Mouse (Mus musculus): ENCODE results near the gene Tmpo. TPM values are rescaled to one million over a fixed set of nuclear protein-coding genes. Genes with fewer than 3 reads are reported as not detected.

Tmpo gene
- polyA plus RNA-seq, 1 experiment from 2014 or later: 438 TPM

DNA sequence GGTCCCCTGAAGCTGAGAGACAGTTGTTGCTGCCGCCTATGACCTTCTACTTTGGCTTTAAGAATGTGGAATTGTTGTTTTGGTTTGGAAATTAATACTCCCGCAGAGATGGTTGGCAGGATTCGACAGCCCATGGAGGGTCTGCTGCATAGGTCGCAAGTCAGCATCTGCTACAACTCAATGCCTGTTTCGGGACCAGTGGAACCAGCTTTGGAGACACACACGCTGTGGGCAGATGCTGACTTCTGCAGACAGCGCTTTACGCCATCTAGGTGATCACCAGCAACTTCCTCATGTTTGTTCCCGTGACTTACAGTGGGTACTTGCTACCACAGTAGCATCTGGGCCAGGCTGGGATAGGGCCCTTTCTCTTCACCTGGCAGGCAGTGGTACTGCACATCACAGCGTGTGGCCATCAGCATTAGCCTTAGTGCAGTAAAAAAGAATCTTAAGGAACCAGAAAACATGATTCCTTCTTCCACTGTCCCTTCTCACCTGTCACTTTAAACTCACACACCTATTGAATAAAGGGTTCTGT, 38.4 kb downstream of the Tmpo start:
- no peak for ATAC-seq (ENCODE audit: low FRiP score)
- H3K9me3 ChIP-seq: no peaks in the 10 kb centered on the region
- no peaks in the 10 kb centered on the region for H3K27me3 ChIP-seq
- peaks cover 23% of the 10 kb centered on the region for H3K36me3 ChIP-seq (replicated peaks)
- no peak overlapping the region for H3K4me3 ChIP-seq (replicated peaks)
- H3K4me2 ChIP-seq: no peak overlapping the region
- H3K9ac ChIP-seq: no peak overlapping the region
- no peak overlapping the region for H3K27ac ChIP-seq
- no peaks in the 10 kb centered on the region; the same call in 1 of the 2 replicates for H3K4me1 ChIP-seq
- 82% methylated on average over 10 of the region's 10 CpGs for WGBS

DNA sequence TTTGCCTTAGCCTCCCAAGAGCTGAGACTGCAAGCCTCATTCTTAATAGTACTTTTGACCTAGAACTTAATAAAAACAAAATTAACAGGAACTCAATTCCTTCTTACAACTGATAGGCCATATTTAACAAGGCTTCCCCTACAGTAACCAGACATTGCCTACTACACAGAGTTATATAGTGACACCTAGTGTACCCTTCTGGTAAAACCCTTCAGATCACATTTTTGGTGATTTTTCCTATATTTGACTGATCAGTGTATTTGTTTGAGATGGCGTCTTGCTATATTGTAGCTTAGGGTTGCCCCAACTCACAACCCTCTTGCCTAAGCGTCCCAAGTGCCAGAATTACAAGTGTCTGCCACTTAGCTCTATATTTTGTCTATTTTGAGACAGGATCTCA, 39.6 kb downstream of the Tmpo start:
- ATAC-seq (ENCODE audit: low FRiP score): no peak
- H3K27me3 ChIP-seq: no peaks in the 10 kb centered on the region
- peaks cover 4% of the 10 kb centered on the region; the same call in 1 of the 2 replicates for H3K4me1 ChIP-seq
- peaks cover 14% of the 10 kb centered on the region for H3K36me3 ChIP-seq (replicated peaks)
- H3K4me2 ChIP-seq: no peak overlapping the region
- H3K9ac ChIP-seq: no peak overlapping the region
- no peaks in the 10 kb centered on the region for H3K9me3 ChIP-seq
- 50% methylated on average over 2 of the region's 2 CpGs for WGBS
- no peak overlapping the region for H3K4me3 ChIP-seq (replicated peaks)
- no peak overlapping the region for H3K27ac ChIP-seq

DNA sequence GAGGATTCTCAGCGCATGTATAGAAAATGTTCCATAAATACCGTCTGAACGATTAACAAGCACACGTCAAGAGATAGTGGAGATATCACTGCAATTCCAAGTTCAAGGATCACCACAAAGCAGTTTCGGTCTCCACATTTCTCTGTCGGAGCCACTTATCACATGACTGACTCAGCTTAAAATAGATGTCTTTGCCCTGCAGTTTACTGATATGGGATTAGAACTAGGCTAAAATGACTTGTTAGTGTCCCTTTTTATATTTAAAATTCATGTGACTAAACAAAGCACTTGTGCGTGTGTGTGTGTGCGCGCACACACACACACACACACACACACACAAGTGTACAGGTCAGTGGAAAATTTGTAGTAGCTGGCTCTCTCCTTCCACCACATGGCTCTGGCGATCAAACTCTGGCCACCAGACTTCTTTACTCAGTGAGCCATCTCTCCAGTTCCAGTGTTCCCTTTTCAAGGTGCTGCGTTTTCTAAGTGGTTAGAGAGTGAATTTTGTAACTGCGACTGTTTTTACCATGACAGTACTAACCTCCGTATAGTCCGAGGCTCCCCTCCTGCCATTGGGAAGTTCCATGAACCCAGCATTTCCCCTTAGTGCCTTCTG, 41.9 kb downstream of the Tmpo start:
- no peak for ATAC-seq (ENCODE audit: low FRiP score)
- Histone ChIP-seq H3K27me3 (no peaks in the 10 kb centered on the region), H3K4me1 (peaks cover 4% of the 10 kb centered on the region; the same call in 1 of the 2 replicates), H3K9ac (no peak overlapping the region), H3K4me3 (replicated peaks) (no peak overlapping the region), H3K27ac (no peak overlapping the region), H3K4me2 (no peak overlapping the region), H3K36me3 (replicated peaks) (no peaks in the 10 kb centered on the region), H3K9me3 (no peaks in the 10 kb centered on the region)
- 94% methylated on average over 14 of the region's 14 CpGs for WGBS

DNA sequence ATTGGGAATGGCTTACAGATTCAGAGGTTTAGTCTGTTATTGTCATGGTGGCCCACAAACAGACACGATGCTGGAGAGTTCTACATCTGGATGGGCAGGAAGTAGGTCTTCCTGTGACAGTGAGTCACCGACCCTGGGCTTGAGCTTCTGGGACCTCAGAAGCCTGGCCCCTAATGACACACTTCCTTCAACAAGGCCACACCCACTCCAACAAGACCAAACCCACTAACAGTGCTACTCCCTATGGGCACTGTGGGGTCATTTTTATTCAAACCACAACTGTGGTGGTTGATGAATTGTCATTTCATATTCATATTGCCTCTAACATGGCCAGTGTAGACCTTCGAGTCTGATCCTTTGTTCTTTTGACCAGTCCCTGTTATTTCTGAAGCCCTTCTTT, 42.8 kb downstream of the Tmpo start:
- WGBS: 92% methylated on average over 3 of the region's 3 CpGs
- no peaks in the 10 kb centered on the region for H3K27me3 ChIP-seq
- H3K9me3 ChIP-seq: no peaks in the 10 kb centered on the region
- peaks cover 4% of the 10 kb centered on the region; the same call in 1 of the 2 replicates for H3K4me1 ChIP-seq
- no peak overlapping the region for H3K9ac ChIP-seq
- H3K4me3 ChIP-seq (replicated peaks): no peak overlapping the region
- H3K4me2 ChIP-seq: no peak overlapping the region
- H3K27ac ChIP-seq: no peak overlapping the region
- H3K36me3 ChIP-seq (replicated peaks): no peaks in the 10 kb centered on the region
- no peak for ATAC-seq (ENCODE audit: low FRiP score)

DNA sequence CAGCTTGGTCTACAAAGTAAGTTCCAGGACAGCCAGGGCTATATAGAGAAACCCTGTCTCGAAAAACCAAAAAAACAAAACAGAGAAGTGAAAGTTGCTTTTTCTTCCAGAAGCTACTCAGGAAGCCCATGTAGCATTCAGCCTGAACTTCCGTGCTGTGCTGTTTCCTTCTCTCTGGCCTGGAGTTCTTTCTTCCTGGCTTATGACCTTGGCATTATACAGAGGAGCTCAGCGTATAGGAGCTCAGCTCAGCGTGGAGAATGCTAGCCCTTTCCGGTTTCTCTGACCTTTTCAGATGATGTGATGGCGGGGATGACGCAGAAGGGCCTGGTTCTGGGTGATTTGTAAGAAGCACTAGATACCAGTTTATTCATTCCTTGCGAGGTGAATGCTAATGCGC, 43.7 kb downstream of the Tmpo start:
- no peak overlapping the region for H3K9ac ChIP-seq
- no peak overlapping the region for H3K27ac ChIP-seq
- no peak overlapping the region for H3K4me3 ChIP-seq (replicated peaks)
- WGBS: 75% methylated on average over 9 of the region's 9 CpGs
- no peak overlapping the region for H3K4me2 ChIP-seq
- H3K27me3 ChIP-seq: no peaks in the 10 kb centered on the region
- H3K4me1 ChIP-seq: peaks cover 4% of the 10 kb centered on the region; the same call in 1 of the 2 replicates
- ATAC-seq (ENCODE audit: low FRiP score): no peak
- H3K9me3 ChIP-seq: no peaks in the 10 kb centered on the region
- H3K36me3 ChIP-seq (replicated peaks): no peaks in the 10 kb centered on the region

DNA sequence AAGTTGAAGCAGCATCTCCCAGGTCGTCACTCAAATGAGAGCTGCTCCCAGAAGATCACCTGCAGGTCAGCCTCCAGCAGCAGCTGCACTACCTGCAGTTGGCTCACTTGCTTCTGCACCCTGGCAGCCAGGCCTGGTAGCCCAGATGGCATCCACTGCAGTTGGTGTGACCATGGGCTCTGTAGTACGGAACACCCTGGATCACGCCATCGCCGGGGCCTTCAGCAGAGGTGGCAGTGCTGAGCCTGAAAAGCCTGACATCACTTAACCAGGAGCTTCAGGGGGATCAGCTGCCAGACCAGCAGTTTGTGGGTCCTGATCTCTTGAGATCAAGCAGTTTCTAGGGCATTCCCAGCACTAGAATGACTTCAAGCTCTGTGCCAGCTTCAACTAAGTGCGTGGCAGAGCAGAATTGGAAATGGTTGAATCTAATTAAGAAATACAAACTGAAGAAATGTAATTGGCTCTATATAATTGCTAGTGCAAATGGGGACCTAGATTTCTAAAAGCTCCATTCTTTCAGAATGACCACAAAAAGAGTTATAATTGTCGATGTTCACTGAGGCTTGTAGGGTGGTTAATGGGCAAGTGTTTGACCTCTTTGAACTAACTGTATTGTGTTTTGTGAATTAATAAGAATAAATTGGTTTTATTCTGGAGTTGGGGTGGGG, 45.7 kb downstream of the Tmpo start:
- no peaks in the 10 kb centered on the region for H3K9me3 ChIP-seq
- WGBS: 63% methylated on average over 7 of the region's 7 CpGs
- no peak overlapping the region for H3K4me3 ChIP-seq (replicated peaks)
- peak; percentile 60; the same call in 1 of the 2 replicates for ATAC-seq (ENCODE audit: low FRiP score)
- no peaks in the 10 kb centered on the region for H3K36me3 ChIP-seq (replicated peaks)
- no peaks in the 10 kb centered on the region for H3K27me3 ChIP-seq
- peaks cover 4% of the 10 kb centered on the region; the same call in 1 of the 2 replicates for H3K4me1 ChIP-seq
- H3K27ac ChIP-seq: peak overlapping the region; percentile 33; the same call in 1 of the 2 replicates
- H3K9ac ChIP-seq: no peak overlapping the region
- no peak overlapping the region for H3K4me2 ChIP-seq

DNA sequence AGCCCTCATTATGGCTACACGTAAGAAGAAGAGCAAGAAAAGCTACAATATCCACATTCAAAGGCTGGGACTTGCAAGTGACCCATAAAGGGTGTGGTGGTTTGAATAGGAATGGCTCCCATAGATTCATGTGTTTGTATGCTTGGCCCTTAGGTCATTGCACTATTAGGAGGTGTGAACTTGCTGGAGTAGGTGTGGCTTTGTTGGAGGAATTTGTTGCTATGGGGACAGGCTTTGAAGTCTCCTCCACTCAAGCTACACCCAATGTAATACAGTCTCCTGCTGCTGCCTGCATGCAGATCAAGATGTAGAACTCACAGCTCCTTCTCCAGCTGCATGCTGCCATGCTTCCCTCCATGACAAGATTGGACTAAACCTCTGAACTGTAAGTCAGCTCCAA, 49.5 kb downstream of the Tmpo start:
- Histone ChIP-seq H3K9me3 (no peaks in the 10 kb centered on the region), H3K4me1 (no peaks in the 10 kb centered on the region), H3K36me3 (replicated peaks) (no peaks in the 10 kb centered on the region), H3K27me3 (no peaks in the 10 kb centered on the region), H3K27ac (no peak overlapping the region), H3K4me2 (no peak overlapping the region), H3K4me3 (replicated peaks) (no peak overlapping the region), H3K9ac (no peak overlapping the region)
- ATAC-seq (ENCODE audit: low FRiP score): no peak
- 75% methylated on average over 1 of the region's 1 CpGs for WGBS

DNA sequence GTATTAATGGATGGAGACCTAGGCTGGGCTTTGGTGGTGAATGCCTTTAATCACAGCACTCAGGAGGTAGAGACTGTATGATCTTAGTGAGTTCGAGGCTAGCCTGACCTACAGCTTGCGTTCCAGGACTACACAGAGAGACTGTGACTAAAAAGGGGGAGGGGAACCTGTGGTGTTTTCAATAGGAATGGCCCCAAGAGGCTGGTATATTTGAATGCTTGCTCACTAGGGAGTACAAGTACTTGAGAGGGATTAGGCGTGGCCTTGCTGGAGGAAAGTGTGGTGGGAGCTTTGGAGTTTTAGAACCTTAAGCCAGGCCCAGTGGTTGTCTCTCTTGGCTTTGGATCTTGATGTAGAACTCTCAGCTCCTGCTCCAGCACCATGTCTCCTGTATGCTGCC, 50.3 kb downstream of the Tmpo start:
- no peak for ATAC-seq (ENCODE audit: low FRiP score)

DNA sequence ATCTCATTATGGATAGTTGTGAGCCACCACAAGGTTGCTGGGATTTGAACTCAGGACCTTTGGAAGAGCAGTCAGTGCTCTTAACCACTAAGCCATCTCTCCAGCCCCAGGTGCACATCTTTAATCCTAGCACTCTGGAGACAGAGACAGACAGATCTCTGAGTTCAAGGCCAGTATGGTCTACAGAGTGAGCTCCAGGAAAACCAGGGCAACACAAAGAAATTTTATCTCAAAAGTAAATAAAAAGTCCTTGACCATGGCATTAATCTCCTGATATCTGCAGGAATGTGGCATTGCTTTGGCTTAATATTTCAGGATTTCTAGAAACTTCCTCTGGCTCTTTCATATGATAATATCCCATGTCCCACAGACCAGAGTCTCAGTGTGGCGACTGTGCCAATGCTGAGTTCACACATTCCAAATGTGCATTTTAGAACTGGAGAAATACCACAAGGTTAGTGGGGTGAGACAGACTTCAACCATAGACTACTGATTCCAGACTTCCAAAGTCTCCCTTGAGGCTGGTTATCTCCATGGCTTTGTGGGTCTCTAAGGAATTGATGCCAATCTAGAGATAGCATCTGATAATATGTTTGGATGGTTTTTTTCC, 52.5 kb downstream of the Tmpo start:
- Histone ChIP-seq H3K4me2 (no peak overlapping the region), H3K27ac (no peak overlapping the region), H3K36me3 (replicated peaks) (no peaks in the 10 kb centered on the region), H3K27me3 (no peaks in the 10 kb centered on the region), H3K9me3 (no peaks in the 10 kb centered on the region), H3K4me1 (no peaks in the 10 kb centered on the region), H3K4me3 (replicated peaks) (no peak overlapping the region), H3K9ac (no peak overlapping the region)
- 72% methylated on average over 1 of the region's 1 CpGs for WGBS
- no peak for ATAC-seq (ENCODE audit: low FRiP score)

More for the DNA sequence above, 50.3 kb downstream of the Tmpo start:
- H3K4me2 ChIP-seq: no peak overlapping the region
- no peak overlapping the region for H3K9ac ChIP-seq
- H3K4me1 ChIP-seq: no peaks in the 10 kb centered on the region
- H3K27ac ChIP-seq: no peak overlapping the region
- 79% methylated on average over 3 of the region's 3 CpGs for WGBS
- H3K27me3 ChIP-seq: no peaks in the 10 kb centered on the region
- no peaks in the 10 kb centered on the region for H3K9me3 ChIP-seq
- no peaks in the 10 kb centered on the region for H3K36me3 ChIP-seq (replicated peaks)
- no peak overlapping the region for H3K4me3 ChIP-seq (replicated peaks)

DNA sequence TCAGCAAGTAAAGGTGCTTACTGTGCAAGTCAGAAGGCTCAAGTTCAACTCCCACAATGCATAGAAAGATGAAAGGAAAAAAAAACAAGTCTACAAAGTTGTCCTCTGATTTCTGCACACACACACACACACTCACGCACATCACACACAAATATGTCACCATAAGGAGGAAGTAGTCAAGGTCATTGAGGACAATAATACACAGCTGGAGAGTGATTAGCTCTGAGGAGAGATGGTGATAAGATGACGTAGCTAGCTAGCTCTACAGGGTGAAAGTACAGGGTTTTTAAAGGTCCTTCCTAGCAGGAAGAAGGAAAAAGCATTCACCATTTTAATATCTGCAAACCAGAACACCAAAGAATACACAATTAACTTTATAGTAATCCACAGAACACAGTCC, 53.7 kb downstream of the Tmpo start:
- WGBS: 80% methylated on average over 2 of the region's 2 CpGs

DNA sequence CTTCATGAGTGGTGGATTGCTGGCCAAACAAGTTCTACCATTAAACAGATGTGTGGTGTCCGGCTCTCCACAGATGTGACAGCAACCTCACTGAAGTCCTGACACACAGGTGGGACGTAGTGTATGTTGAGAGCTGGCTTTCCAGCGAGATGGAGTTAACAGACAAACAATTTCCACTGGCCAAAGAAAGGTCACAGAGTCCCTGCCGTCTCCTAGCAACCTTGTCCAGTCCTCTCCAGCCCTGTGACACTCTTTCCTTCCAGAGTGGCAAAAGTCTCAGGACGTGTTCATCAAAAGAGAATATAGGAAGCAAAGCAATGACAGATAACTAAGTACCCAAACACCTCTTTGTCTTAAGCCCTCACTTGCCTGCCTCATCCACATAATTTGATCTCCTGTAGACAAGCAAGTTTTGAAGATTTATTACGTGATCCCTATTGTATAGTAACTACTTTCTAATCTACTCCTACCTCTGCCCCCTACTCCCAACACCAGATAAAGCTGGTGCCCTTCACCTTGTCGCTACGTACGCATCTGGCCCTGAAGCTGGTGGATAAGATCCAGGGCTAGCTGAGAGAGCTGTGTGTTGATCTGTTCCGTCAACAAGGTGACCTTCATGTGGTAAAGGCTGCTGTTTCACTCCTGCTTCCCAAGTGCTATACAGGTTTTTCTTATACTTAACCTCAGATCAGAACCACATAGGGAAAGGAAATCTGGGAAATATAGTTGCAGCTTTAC, 54.3 kb downstream of the Tmpo start:
- H3K9ac ChIP-seq: no peak overlapping the region
- no peak overlapping the region for H3K27ac ChIP-seq
- no peak for ATAC-seq (ENCODE audit: low FRiP score)
- peaks cover 14% of the 10 kb centered on the region for H3K4me1 ChIP-seq
- 80% methylated on average over 10 of the region's 10 CpGs for WGBS
- no peaks in the 10 kb centered on the region for H3K9me3 ChIP-seq
- peaks cover 3% of the 10 kb centered on the region for H3K36me3 ChIP-seq (replicated peaks)
- no peak overlapping the region for H3K4me2 ChIP-seq
- H3K27me3 ChIP-seq: no peaks in the 10 kb centered on the region
- no peak overlapping the region for H3K4me3 ChIP-seq (replicated peaks)

More for the DNA sequence above, 53.7 kb downstream of the Tmpo start:
- Histone ChIP-seq H3K9ac (no peak overlapping the region), H3K9me3 (no peaks in the 10 kb centered on the region), H3K4me1 (peaks cover 8% of the 10 kb centered on the region), H3K4me3 (replicated peaks) (no peak overlapping the region), H3K4me2 (no peak overlapping the region), H3K27ac (no peak overlapping the region), H3K27me3 (no peaks in the 10 kb centered on the region), H3K36me3 (replicated peaks) (no peaks in the 10 kb centered on the region)
- no peak for ATAC-seq (ENCODE audit: low FRiP score)
